Mouse (Mus musculus) NIH3T3 (cell line): ENCODE measurements around the gene Nlgn3.
A peak's percentile ranks its signal among the peaks of the same experiment; 100 is the strongest.
"Not testable (repeated sequence)": the region's sequence is repeated elsewhere in the genome, so short reads cannot be mapped to it uniquely, and the experiment has no call there.

Experiments used
- DNase-seq: peaks from one replicate; pipeline ENCODE4 v3.0.0-alpha.2; 2012; ENCODE audit warnings: low read depth

The Nlgn3 gene

DNA sequence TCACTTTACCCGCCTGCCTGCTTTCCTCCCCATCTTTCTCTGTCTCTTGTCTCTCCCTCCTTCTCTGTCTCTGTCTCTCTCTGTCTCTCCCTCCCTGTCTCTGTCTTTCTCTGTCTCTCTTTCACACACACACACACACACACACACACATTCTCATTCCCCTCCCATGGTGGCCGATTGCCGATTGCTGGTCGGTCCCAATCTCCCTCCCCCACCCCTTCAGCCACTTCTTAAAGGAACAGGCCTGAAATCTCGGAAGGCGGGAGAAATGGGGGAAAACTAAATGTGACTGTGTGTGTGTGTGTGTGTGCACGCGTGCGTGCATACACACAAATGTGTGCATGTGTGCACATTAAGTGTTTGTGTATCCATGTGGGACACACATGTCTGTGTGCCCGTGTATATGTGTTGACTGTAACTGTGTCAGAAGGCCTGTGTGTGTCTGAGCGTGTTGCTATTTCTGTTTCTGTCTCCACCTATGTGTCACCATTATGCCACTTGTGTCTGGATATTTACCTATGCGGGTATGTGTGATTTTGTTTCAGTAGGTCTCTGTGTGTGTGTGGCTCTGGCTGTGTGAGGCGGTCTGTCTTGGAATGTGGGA is 1.6 kb downstream of the Nlgn3 start:
- DNase-seq = no peak

DNA sequence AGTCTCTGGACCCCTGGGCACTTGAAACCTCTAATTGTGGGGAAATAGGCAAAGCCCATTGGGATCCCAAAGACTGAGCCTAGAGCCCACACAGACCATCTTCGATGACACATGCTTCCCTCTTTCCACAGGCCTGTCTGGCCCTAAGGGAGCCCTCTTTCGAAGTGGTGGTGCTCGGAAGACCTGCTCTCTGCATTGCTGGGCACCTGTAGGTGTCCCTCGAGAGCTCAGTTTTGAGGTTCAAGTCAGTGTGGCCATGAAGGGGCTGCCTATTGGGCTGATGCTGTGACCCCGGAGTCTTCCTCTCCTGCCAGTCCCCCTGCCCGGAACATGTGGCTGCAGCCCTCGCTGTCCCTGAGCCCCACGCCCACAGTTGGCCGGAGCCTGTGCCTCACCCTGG is 2.7 kb downstream of the Nlgn3 start:
- DNase-seq = no peak

DNA sequence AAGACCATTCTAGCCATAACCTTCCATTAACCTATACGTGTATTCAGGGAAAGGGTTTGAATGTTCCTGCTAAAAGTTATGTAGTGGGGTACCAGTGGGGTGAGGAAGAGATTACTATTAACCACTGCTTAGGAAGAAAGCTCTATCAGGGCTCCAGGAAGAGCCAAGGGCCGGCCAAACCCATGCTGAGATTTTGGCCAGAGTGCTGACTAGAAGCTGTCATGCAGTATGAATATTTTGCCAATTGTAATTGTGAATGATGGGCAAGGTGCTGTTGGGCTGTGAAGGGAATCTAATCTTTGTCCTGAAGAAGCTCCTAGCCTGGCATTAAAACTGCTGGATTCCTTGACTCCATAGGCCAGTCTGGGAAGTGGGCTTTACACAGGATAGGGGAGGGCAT is 5.7 kb downstream of the Nlgn3 start:
- DNase-seq = no peak

DNA sequence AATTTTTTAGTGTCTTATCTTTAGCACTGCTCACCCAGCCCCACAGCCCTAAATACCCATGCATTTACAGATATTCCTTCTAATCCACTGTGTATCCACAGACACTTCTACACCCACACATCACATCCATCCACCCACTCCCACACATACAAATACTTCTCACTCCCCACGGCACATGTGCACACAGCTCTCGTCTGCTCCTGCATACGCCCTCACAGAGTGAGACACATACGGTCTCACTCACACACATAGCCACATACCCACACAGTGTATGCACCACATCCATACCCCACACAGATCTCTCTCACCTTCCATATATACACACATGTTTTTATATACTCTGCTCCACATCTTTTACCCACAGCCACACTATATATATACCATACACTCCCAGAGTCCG is 10.3 kb downstream of the Nlgn3 start:
- DNase-seq = no peak

DNA sequence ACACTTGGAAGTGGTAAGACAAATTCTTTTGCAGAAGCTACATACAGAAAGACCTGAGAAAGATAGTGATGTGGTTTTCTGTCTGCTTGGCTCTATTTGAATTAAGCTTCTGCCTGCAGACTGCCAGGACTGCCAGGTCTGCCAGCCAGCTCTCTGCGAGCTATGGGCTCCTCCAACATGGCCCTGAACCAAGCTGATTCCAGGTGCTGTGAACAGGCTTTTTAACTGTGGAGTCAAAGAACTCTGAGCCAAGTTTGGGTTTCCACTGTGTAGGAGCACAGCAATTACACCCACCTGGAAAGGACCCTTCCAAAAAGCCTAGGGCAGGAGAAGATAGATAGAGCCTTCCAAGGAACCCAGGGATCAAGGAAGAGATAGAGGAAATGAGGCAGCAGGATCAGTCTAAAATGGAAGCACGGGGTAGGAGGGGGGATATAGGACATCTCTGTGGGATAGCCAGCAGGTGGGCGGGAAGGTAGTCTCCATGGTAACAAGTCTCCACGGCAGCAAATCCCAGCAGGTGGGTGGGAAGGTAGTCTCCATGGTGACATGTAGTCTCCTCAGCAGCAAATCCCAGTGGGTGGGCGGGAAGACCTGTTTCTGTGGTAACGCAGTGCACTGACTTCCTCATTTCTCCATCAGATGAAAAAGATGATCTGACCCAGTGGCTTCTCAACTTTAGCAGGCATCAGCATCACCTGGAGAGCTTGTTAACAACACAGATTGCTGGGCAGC is 14.8 kb downstream of the Nlgn3 start:
- no peak for DNase-seq

DNA sequence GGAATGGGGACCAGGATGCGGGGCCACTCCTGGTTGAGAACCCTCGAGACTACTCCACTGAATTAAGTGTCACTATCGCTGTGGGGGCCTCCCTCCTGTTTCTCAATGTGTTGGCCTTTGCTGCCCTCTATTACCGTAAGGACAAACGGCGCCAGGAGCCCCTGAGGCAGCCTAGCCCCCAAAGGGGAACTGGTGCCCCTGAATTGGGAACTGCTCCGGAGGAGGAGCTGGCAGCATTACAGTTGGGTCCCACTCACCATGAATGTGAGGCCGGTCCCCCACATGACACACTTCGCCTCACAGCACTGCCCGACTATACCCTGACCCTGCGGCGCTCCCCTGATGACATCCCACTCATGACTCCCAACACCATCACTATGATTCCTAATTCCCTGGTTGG is 20.8 kb downstream of the Nlgn3 start:
- DNase-seq = no peak

DNA sequence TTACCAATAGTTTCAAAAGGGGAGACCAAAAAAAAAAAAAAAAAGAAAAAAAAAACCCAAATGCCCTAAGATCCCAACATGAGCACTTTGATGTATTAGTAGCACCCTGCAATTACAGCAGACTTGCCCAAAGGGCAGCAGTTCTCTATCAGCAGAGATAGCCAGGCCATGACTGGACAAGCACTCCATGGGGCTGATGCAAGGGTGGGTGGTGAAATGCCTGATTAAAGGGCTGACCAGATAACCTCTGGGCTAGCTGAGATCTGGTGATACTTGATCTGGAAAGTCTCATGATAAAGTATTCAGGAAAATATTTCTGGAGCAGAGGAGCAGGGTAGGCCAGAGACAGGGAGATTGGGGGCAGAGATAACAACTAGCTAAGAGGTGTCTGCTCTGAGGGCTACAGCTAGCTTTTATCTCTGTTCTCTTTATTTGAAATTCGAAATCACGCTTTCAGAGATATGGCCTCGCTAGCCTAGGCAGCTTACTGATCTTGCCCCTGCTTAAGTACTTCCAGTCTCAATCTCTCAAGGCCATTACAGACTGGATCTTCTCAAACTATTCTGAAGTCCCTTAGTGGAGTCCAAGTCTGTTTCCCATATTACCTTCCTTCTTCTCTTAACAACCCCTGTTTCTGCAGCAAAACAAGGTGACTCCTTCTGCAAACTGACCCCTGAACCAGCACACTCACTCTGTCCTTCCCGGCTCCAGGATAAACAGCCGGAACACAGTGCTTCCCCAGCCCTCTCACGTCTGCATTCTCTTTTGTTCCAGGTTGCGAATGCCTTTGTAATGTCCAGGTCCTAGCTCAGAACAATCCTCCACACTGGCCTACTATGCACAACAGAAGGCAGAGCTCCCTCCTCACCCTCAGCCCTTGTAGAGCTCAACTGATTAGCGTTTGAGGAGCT is 27.3 kb downstream of the Nlgn3 start:
- DNase-seq = no peak

DNA sequence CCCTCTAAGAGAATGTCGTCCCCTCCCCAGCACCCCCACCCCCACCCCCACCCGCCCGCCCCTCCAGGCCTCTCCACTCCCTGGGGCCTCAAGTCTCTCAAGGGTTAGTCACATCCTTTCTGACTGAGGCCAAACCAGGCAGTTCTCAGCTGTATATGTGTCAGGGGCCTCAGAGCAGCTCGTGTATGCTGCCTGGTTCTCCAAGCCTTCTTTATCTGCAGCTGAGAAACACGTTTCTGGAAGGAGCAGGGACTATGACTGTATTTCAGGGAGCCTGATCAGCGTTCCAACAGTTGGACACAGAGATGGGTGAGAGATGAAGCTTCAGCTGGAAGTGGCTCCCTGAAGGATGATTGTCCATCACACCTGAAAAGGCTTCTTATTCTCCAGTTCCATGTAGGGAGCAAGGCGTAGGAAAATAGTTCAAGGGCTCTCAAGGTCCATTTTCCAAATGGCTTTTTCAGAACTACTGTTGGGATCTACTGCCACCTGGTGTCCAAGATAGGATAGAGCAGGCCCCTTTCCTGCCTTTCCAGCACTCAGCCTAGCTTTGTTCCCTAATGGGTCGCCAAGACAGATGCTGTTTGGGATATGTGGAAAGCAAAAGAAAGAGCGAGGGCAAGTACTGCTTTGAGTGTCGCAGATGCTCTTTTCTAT is 30.5 kb downstream of the Nlgn3 start:
- DNase-seq = peak; percentile 82

DNA sequence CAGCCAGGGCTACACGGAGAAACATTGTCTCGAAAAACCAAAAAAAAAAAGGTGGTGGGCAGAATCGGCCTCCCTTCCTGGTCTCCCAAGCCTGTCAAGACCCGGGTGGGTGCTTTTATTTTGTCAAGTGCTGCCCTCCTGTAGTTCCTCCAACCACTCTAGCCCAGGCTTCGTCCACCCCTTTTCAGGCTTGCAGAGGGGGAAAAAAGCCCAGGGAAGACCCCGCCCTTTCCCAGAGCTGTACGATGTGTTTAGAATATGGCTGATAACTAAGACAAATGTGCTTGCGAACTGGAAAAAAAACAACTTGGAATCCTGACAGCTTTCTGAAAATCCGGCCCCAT is 33.0 kb downstream of the Nlgn3 start:
- no peak for DNase-seq

DNA sequence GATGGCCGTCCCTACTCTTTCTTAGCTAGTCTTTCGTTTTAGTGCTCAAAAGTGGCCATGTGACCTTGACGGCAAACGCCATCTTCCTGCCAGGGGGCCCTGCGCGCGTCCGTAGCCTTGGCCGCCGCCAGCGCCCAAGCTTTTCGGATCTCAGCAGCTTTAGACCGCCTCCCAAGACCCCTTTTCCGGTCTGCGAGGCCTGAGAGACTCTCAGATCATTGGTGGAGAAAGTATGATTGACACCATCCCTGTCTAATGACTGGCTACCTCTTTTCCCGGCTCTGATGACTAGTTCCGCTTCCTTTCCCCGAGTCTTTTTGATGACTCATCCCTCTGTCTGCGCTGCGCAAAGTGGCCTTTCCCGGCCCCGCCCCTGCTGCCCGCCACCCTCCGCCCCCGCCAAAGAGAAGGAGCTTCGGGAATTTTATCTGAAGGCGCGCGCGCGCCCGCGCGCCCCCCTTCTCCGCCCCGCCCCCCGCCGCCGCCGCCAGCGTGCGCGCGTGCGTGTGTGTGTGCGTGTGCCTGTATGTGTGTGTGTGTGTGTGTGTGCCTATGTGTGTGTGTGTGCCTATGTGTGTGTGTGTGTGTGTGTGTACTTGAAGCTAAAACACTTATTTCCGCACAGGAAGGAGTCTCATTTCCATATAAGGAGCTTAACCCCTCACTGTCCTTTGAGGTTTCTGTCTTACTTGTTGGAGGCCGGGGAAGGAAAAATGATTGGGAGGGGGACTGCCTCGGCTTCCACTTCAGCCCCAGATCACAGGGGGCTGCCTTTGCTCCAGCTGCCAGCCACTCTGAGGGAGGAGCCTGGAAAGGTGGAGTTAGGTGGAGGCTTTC is 33.6 kb downstream of the Nlgn3 start:
- DNase-seq = peak; percentile 92

DNA sequence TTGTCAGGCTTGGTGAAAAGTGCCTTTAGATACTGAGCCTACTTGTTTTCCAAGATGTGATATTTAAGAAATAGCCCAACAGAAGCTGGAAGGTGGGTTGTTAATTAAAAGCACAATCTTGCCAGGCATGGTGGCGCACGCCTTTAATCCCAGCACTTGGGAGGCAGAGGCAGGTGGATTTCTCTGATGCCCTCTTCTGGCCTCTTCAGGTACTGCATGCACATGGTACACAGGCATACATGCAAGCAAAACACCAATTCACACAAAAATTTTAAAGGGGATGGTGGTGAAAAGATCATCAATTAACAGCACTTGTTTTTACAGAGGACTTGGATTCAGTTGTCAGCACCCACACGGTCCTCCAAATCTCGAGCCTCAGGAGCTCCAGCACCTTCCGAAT is 35.6 kb downstream of the Nlgn3 start:
- peak; percentile 36 for DNase-seq

DNA sequence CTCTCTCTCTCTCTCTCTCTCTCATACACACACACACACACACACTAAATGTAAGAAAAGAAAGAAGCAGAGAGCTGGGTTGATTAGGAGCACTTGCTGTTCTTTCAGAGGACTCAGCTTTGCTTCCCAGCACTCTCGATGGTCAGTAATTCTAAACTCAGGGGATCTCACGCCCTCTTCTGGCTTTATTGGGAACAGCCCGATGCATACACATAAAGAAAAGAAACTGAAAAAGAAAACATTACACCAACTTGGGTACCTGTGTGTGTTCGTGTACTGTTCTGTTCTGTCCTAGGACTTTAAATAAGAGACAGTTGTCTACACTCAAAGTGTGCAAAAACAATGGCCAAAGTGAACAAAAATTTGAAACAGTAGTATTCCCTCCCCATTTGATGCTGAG is 39.7 kb downstream of the Nlgn3 start:
- no peak for DNase-seq

DNA sequence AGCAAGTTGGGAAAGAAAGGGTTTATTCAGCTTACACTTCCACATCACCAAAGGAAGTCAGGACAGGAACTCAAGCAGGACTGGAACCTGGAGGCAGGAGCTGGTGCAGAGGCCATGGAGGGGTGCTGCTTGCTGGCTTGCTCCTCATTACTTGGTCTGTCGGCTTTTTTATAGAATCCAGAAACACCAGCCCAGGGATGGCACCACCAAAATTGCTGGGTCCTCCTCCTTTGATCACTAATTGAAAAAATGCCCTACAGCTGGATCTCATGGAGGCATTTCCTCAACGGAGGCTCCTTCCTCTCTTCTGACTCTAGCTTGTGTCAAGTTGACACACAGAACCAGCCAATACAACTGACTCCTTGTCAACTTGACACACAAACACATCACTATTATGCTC is 43.9 kb downstream of the Nlgn3 start:
- not testable (repeated sequence) for DNase-seq

DNA sequence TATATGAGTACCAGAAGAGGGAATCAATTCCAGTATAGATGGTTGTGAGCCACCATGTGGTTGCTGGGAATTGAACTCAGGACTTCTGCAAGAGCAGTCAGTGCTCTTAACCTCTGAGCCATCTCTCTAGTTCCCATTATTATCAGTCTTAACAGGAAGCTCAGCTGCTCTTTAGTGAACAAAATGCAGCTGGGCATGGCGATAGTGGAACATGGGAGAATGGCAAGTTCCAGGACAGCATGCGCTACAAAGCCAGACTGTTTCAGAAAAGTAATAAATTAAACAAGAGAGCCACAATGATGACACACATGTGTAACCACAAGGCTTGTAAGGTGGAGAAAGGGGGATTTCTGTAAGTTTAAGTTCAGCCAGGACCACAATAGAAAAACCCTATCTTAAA is 46.5 kb downstream of the Nlgn3 start:
- no peak for DNase-seq

DNA sequence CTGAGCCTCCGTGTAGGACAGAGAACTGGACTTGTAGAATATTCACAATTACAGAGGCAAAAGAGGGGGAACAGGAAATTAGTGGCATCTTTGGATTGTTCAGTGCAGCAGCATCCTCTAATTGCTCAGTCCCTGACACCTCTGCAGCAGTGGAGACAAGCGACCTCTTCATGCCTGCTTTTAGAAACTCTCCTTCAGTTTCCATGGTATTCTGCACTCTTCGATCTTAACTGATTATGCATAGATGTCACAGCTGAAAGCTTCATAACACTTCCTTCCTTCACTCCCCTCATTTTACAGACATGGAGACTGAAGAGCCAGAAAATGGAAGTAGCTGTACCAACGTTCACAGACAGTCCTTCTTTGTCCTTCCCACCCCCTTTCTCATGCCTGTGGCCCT is 47.5 kb downstream of the Nlgn3 start:
- DNase-seq = no peak

DNA sequence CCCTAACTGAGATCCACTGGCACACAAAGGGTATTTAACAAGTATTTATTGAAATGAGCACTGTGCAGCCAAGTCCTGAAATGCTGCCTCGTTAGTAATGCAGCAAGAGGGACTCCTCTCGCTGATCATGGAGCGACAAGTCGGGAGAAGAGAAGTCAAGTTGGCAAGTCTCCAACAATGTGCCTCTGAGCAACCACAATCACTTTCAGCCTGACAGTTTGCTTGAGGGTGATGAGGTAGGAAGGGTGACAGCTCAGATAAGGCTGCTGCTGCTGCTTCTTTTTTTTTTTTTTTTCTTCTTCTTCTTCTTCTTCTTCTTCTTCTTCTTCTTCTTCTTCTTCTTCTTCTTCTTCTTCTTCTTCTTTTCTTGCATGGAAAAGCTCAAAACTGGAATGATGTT is 52.2 kb downstream of the Nlgn3 start:
- no peak for DNase-seq

DNA sequence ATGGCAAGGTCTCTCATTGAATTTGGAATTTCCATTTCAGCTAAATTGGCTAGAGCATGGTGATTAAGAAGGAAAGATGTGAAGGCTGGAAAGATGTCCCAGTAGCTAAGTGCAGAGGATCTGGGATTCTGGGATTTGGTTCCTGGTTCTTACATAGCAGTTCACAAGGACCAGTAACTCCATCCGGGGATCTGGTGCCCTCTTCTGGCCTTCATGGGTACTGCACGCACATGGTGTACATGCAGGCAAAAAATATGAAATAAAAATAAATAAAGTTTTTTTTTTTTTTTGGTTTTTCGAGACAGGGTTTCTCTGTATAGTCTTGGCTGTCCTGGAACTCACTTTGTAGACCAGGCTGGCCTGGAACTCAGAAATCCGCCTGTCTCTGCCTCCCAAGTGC is 59.9 kb downstream of the Nlgn3 start:
- DNase-seq = peak; percentile 29

DNA sequence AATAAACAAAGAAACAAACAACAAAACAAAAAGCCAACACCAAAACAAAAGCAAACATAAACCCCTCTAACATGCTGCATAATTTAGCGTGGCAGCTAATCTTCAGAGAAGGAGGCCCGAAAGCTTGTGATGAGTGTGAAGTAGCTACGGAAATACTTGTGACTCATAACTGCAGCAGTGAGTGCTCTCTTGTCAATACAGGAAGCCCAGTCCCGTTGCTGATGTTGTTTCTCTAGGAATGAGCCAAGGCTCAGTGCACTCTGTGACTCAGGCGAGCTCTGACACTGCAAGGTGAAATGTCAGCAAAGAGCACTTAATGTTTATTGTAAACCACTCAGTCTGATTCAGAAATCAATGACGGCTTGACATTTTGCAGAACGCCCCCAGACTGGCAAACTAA is 70.0 kb downstream of the Nlgn3 start:
- peak; percentile 44 for DNase-seq

DNA sequence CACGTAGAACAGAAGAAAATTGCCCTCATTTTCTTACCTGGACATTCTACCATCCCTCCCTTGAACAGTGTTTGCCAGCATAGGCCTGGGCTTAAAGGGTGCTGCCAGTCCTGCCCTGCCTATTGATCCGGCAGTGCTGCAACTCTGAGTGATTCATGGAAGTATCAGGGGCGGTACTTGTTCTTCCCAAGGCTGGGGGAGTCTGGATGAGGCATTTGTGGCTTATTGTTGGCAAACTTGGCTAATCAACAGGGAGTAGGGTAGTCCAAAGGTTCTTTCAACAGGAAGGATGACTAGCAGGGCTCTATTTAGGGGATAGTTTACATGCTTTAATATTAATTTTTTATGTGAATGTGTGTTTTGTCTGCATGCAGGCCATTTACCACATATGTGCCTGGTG is 71.6 kb downstream of the Nlgn3 start:
- DNase-seq = no peak

DNA sequence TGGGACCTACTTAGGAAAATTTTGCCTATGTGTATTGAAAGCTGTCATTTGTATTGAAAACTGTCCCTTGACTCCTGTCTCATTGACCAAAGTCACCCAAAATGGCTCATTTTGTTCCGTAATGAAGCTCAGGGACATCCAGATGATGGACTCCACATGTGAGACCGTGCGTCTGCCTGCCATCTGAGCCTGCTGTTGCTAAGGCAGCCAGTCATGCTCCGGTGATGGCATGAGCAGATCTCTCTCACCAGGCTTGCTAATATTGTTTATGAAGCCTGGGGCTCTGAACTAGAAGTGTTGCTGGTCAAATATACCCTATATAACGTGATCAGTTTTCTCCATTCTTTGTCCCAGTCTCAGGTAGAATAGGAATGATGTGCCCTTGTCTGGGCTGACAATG is 74.0 kb downstream of the Nlgn3 start:
- DNase-seq = no peak
